Mouse (Mus musculus) limb, embryonic 14.5 days (tissue): ENCODE measurements around the gene Ssr3. TPM values are rescaled to one million over a fixed set of nuclear protein-coding genes. Genes with fewer than 3 reads are reported as not detected.

ENCODE experiments used
- ATAC-seq: fragments of 200-750 bp; cut with Nextera tagmentation; 2 replicates; pipeline ENCODE4 v1.8.0; 2017; ENCODE audit warnings: low read depth, moderate number of reproducible peaks, moderate TSS enrichment; ENCODE audit not compliant: low FRiP score
- DNase-seq: peaks from one replicate; pipeline ENCODE4 v3.0.0-alpha.2; 2015; ENCODE audit warnings: low spot score
- H3K27ac ChIP-seq: fragments of 300-500 bp; sonication (generic); replicated peaks from 2 replicates; pipeline ENCODE4 v1.5.1; 2014; ENCODE audit warnings: low read depth, mild to moderate bottlenecking, low read length, moderate library complexity, mixed read lengths
- H3K27me3 ChIP-seq: fragments of 300-500 bp; sonication (generic); 2 replicates; pipeline ENCODE4 v1.6.1; 2014; ENCODE audit warnings: low read length, mixed read lengths; ENCODE audit not compliant: control insufficient read depth, insufficient read depth
- H3K36me3 ChIP-seq: fragments of 300-500 bp; sonication (generic); 2 replicates; pipeline ENCODE4 v1.6.1; 2014; ENCODE audit warnings: mild to moderate bottlenecking, low read length, moderate library complexity, mixed read lengths; ENCODE audit not compliant: control insufficient read depth, insufficient read depth
- H3K4me1 ChIP-seq: fragments of 300-500 bp; sonication (generic); 2 replicates; pipeline ENCODE4 v1.6.1; 2014; ENCODE audit warnings: antibody characterized with exemption, low read length, mixed read lengths; ENCODE audit not compliant: control insufficient read depth, insufficient read depth
- H3K4me2 ChIP-seq: fragments of 300-500 bp; sonication (generic); replicated peaks from 2 replicates; pipeline ENCODE4 v1.6.1; 2014; ENCODE audit warnings: low read depth, mild to moderate bottlenecking, low read length, moderate library complexity; ENCODE audit not compliant: severe bottlenecking
- H3K4me3 ChIP-seq: fragments of 300-500 bp; sonication (generic); replicated peaks from 2 replicates; pipeline ENCODE4 v1.5.1; 2014; ENCODE audit warnings: low read length
- H3K9ac ChIP-seq: fragments of 300-500 bp; sonication (generic); 2 replicates; pipeline ENCODE4 v1.6.1; 2014; ENCODE audit warnings: mild to moderate bottlenecking, low read depth, low read length, moderate library complexity; ENCODE audit not compliant: severe bottlenecking
- H3K9me3 ChIP-seq: fragments of 300-500 bp; sonication (generic); 2 replicates; pipeline ENCODE4 v1.6.1; 2016; ENCODE audit warnings: low read length; ENCODE audit not compliant: control insufficient read depth
- POLR2A ChIP-seq: fragments of 200-500 bp; IDR thresholded peaks from 2 replicates; pipeline ENCODE4 v1.8.0; 2012; ENCODE audit warnings: inconsistent platforms, mild to moderate bottlenecking, moderate library complexity, borderline replicate concordance; ENCODE audit not compliant: insufficient read depth, insufficient read length; ENCODE audit errors: extremely low read depth
- WGBS: fragments of 180-500 bp; shearing (Covaris S2); extraction: QIAGEN DNeasy Blood & Tissue Kit; methylation state at CpG from one replicate; pipeline ENCODE4 v1.1.7; 2014; 5-methylcytosine and 5-hydroxymethylcytosine counted together
- polyA plus RNA-seq, 2 experiments: library from polyadenylated mRNA; depleted of rRNA in 1 of 2; stranded (reverse) in 1 of 2; unstranded in 1 of 2; fragments of >200 nt; fragmentation: Nextera tagmentation in 1 of 2; extraction: Ambion mirVana in 1 of 2; gene quantifications; 2 replicates each; pipeline versions ENCODE4 v1.2.1 to v1.2.3; 2012 to 2014

Gene Ssr3
- polyA plus RNA-seq, 2 experiments = 214 to 320 TPM

DNA sequence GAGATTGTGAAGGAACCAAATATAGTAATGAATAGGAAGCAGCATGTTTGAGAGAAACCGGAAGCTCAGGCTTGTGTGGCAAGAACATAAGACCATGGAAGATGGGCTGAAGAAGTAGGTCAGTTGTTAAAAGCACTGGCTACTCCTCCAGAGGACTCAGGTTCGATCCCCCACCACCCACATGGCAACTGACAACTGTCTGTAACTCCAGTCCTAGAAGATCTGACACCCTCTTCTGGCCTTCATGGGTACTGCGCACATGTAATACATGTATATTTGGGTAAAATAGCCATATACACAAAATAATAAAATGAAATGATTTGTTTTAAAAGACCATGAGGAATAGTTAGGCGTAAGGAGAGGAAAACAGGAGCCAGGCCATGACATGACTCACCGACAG is 39.8 kb upstream of the Ssr3 start:
- no peaks in the 10 kb centered on the region for H3K9me3 ChIP-seq
- H3K4me1 ChIP-seq = no peaks in the 10 kb centered on the region
- no peak for TF ChIP-seq POLR2A
- whole genome bisulfite sequencing = 89% methylated on average over 5 of the region's 5 CpGs
- no peaks in the 10 kb centered on the region for H3K27me3 ChIP-seq
- no peak overlapping the region for H3K4me3 ChIP-seq
- ATAC-seq (no peak), DNase-seq (no peak)
- no peak overlapping the region for H3K9ac ChIP-seq
- no peak overlapping the region for H3K27ac ChIP-seq
- no peak overlapping the region for H3K4me2 ChIP-seq
- H3K36me3 ChIP-seq = no peaks in the 10 kb centered on the region

DNA sequence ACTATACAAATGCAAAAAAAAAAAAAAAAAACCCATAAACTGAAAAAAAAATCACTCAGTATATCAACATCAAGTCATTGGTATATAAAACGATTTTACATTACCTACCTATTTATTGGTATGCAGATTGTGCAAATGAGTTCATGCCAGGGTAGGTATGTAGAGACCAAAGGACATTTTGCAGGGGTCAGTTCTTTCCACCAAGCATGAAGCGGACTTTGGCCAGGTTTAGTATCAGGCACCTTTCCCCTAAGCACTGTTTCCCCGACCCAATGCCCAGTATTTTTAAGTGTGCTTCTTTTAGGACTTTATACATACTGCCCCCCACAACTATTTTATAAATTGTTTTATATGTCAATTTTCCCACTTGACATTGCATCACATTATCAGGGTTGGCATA is 27.3 kb upstream of the Ssr3 start:
- Histone ChIP-seq H3K9ac (no peak overlapping the region), H3K4me3 (no peak overlapping the region), H3K27me3 (no peaks in the 10 kb centered on the region), H3K36me3 (no peaks in the 10 kb centered on the region), H3K27ac (no peak overlapping the region), H3K4me2 (no peak overlapping the region), H3K4me1 (no peaks in the 10 kb centered on the region; the same call in 1 of the 2 replicates), H3K9me3 (no peaks in the 10 kb centered on the region)
- DNase-seq (no peak), ATAC-seq (no peak)
- no peak for TF ChIP-seq POLR2A
- 83% methylated on average over 3 of the region's 3 CpGs for WGBS

DNA sequence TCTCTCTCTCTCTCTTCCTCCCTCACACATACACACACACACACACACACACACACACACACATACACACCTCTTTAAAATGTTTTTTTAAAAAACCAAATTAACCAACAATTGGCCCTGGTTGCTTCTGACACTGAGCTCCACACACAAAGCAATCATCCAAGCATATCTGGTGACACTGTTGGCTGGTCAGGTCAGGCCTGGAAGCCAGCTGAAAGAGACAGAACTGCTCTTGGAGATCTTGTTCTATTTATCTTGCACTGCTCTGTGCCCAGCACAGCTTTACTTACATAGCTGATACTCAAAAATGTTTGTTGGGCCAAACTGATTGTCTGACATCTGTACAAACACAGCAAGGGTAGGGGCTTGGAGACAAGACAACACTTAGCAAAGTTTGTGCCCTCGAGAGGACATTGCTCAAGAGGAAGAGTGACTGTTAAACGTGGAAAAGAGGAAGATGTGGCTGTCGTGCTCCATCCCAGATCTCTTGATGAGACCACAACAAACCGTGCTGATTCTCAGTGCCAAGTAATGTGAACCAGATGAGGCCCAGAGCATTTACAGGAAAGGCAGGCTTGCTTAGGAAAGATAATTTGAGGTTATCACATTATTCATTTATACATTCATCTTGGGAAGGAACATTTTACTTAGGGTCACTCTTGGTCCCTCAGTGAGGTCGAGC is 25.6 kb upstream of the Ssr3 start:
- ATAC-seq (no peak), DNase-seq (no peak)
- WGBS = 27% methylated on average over 5 of the region's 5 CpGs
- Histone ChIP-seq H3K36me3 (no peaks in the 10 kb centered on the region), H3K9ac (no peak overlapping the region), H3K27ac (no peak overlapping the region), H3K4me1 (no peaks in the 10 kb centered on the region; the same call in 1 of the 2 replicates), H3K4me3 (no peak overlapping the region), H3K4me2 (no peak overlapping the region), H3K27me3 (no peaks in the 10 kb centered on the region), H3K9me3 (no peaks in the 10 kb centered on the region)
- TF ChIP-seq POLR2A = no peak

DNA sequence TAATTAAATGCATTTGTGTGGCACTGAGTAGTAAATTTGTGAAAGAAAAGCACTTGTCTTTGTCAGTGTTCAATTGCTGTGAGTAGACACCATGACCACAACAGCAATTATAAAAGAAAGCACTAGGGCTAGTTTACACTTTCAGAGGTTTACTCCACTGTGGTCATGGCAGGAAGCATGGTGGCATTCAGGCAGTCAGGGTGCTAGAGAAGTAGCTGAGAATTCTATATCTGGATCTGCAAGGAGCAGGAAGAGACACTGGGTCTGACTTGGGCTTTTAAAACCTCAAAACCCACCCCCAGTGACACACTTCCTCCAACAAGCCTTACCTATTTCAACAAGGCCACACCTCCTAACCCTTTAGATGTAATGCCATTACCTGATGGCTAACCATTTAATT is 24.1 kb upstream of the Ssr3 start:
- Histone ChIP-seq H3K9me3 (no peaks in the 10 kb centered on the region), H3K27ac (no peak overlapping the region), H3K9ac (no peak overlapping the region), H3K36me3 (no peaks in the 10 kb centered on the region), H3K4me3 (no peak overlapping the region), H3K4me2 (no peak overlapping the region), H3K4me1 (no peaks in the 10 kb centered on the region; the same call in 1 of the 2 replicates), H3K27me3 (no peaks in the 10 kb centered on the region)
- DNase-seq = no peak
- no peak for ATAC-seq
- TF ChIP-seq POLR2A = no peak

DNA sequence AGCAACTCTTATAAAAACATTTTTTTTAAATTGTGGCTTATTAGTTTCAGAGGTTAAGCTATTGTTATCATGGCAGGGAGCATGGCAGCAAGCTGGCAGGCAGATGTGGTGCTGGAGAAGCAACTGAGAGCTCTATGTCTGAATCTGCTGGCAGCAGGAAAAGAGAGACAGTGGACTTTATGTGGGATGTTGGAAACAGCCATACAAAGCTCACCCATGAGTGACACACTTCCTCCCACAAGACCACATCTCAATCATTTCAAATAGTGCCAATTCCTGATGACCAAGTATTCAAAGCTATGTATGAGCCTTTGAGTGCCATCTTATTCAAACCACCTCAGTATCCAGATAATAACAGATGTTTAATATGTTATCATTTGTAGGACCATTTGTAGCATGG is 15.5 kb upstream of the Ssr3 start:
- DNase-seq = no peak
- no peak for ATAC-seq
- no peak for TF ChIP-seq POLR2A

More for the DNA sequence above, 15.5 kb upstream of the Ssr3 start:
- no peaks in the 10 kb centered on the region for H3K4me1 ChIP-seq
- no peak overlapping the region for H3K9ac ChIP-seq
- no peaks in the 10 kb centered on the region for H3K36me3 ChIP-seq
- H3K4me3 ChIP-seq = no peak overlapping the region
- no peaks in the 10 kb centered on the region for H3K27me3 ChIP-seq
- no peaks in the 10 kb centered on the region for H3K9me3 ChIP-seq
- H3K4me2 ChIP-seq = no peak overlapping the region
- H3K27ac ChIP-seq = no peak overlapping the region
